Mouse (Mus musculus) frontal cortex, postnatal 36 days (tissue): ENCODE results near the gene Mrpl53.
"Not testable (repeated sequence)": the region's sequence is repeated elsewhere in the genome, so short reads cannot be mapped to it uniquely, and the experiment has no call there.

Source experiments
- DNase-seq, 2 experiments: peaks; one replicate each; pipeline ENCODE4 v3.0.0; 2022; ENCODE audit warnings: low spot score in 2 of 2

The Mrpl53 gene

GRCm38 (mm10) chr6:83145209-83145608 lies 36.4 kb downstream of the Mrpl53 start:
- DNase-seq, result no peak

GRCm38 (mm10) chr6:83145805-83146204 lies 37.0 kb downstream of the Mrpl53 start:
- DNase-seq, result no peak

- DNase-seq, result no peak
These were observed 38.4 kb downstream of the Mrpl53 start for GRCm38 (mm10) chr6:83147280-83147679.

GRCm38 (mm10) chr6:83151721-83152120 lies 42.9 kb downstream of the Mrpl53 start:
- no peak for DNase-seq

- no peak for DNase-seq
These were observed 44.2 kb downstream of the Mrpl53 start for GRCm38 (mm10) chr6:83153038-83153437.

- no peak for DNase-seq
These were observed 44.6 kb downstream of the Mrpl53 start for GRCm38 (mm10) chr6:83153485-83153884.

- peak in 1 of 2 experiments; percentile 37 for DNase-seq
These were observed 46.9 kb downstream of the Mrpl53 start for GRCm38 (mm10) chr6:83155552-83156238.

GRCm38 (mm10) chr6:83156259-83156684 lies 47.4 kb downstream of the Mrpl53 start, which contains the start of the genes Wdr54 and 1700003E16Rik:
TSS of gene Wdr54 (minus strand) at chr6:83156397.
TSS of gene 1700003E16Rik (plus strand) at chr6:83156404.
- DNase-seq, result peak; percentile 79

- DNase-seq, result not testable (repeated sequence)
These were observed 50.6 kb downstream of the Mrpl53 start for GRCm38 (mm10) chr6:83159456-83159855.
